Mouse (Mus musculus) lung, embryonic 16.5 days (tissue): ENCODE data around the gene Farp2. TPM values are rescaled to one million over a fixed set of nuclear protein-coding genes. Genes with fewer than 3 reads are reported as not detected.
A peak's percentile ranks its signal among the peaks of the same experiment; 100 is the strongest.

Experiments
- ATAC-seq: fragments of 200-750 bp; cut with Nextera tagmentation; 2 replicates; pipeline ENCODE4 v1.8.0; 2017; ENCODE audit warnings: low read depth, mild to moderate bottlenecking, moderate library complexity
- H3K27ac ChIP-seq: fragments of 300-500 bp; sonication (generic); 2 replicates; pipeline ENCODE4 v1.5.1; 2014; ENCODE audit warnings: mild to moderate bottlenecking, control low read depth, low read length
- H3K27me3 ChIP-seq: fragments of 300-500 bp; sonication (generic); 2 replicates; pipeline ENCODE4 v1.6.1; 2014; ENCODE audit warnings: low read depth, low read length, mixed read lengths; ENCODE audit not compliant: control insufficient read depth, insufficient read depth
- H3K36me3 ChIP-seq: fragments of 300-500 bp; sonication (generic); 2 replicates; pipeline ENCODE4 v1.6.1; 2014; ENCODE audit warnings: low read length; ENCODE audit not compliant: control insufficient read depth, insufficient read depth
- H3K4me1 ChIP-seq: fragments of 300-500 bp; sonication (generic); replicated peaks from 2 replicates; pipeline ENCODE4 v1.6.1; 2014; ENCODE audit warnings: low read length, mixed read lengths; ENCODE audit not compliant: control insufficient read depth, insufficient read depth
- H3K4me2 ChIP-seq: fragments of 300-500 bp; sonication (generic); 2 replicates; pipeline ENCODE4 v1.6.1; 2014; ENCODE audit warnings: low read depth, low read length, control low read depth
- H3K4me3 ChIP-seq: fragments of 300-500 bp; sonication (generic); 2 replicates; pipeline ENCODE4 v1.5.1; 2014; ENCODE audit warnings: mild to moderate bottlenecking, low read length, control low read depth
- H3K9ac ChIP-seq: fragments of 300-500 bp; sonication (generic); 2 replicates; pipeline ENCODE4 v1.6.1; 2014; ENCODE audit warnings: low read length, control low read depth
- H3K9me3 ChIP-seq: fragments of 300-500 bp; sonication (generic); 2 replicates; pipeline ENCODE4 v1.6.1; 2016; ENCODE audit warnings: low read length; ENCODE audit not compliant: control insufficient read depth
- WGBS: fragments of 180-500 bp; shearing (Covaris S2); extraction: QIAGEN DNeasy Blood & Tissue Kit; methylation state at CpG from one replicate; pipeline ENCODE4 v1.1.7; 2014; 5-methylcytosine and 5-hydroxymethylcytosine counted together
- polyA plus RNA-seq: library from polyadenylated mRNA; unstranded; fragments of >200 nt; fragmentation: Nextera tagmentation; extraction: Ambion mirVana; gene quantifications from 2 replicates; pipeline ENCODE4 v1.2.1, GENCODE M21; 2015

Gene Farp2
- polyA plus RNA-seq, 1 experiment from 2014 or later: 6.2 TPM

GRCm38 (mm10) chr1:93608696-93609245 is 96.9 kb downstream of the Farp2 start:
- no peak for ATAC-seq
- no peaks in the 10 kb centered on the region for H3K4me1 ChIP-seq
- no peaks in the 10 kb centered on the region for H3K9me3 ChIP-seq
- H3K36me3 ChIP-seq: no peaks in the 10 kb centered on the region
- H3K4me2 ChIP-seq: no peak overlapping the region
- no peak overlapping the region for H3K27ac ChIP-seq
- H3K4me3 ChIP-seq: no peak overlapping the region
- H3K27me3 ChIP-seq: no peaks in the 10 kb centered on the region
- no peak overlapping the region for H3K9ac ChIP-seq
- 72% methylated on average over 4 of the region's 4 CpGs for WGBS

GRCm38 (mm10) chr1:93609762-93610161 is 97.9 kb downstream of the Farp2 start:
- WGBS: 83% methylated on average over 8 of the region's 8 CpGs
- no peak overlapping the region for H3K9ac ChIP-seq

GRCm38 (mm10) chr1:93618059-93618748 is 106.3 kb downstream of the Farp2 start:
- Histone ChIP-seq H3K4me1 (no peaks in the 10 kb centered on the region), H3K4me2 (no peak overlapping the region), H3K27ac (no peak overlapping the region), H3K9me3 (no peaks in the 10 kb centered on the region), H3K9ac (no peak overlapping the region), H3K27me3 (no peaks in the 10 kb centered on the region), H3K36me3 (peaks cover 26% of the 10 kb centered on the region), H3K4me3 (no peak overlapping the region)
- 87% methylated on average over 4 of the region's 4 CpGs for WGBS
- ATAC-seq: no peak

More at GRCm38 (mm10) chr1:93609762-93610161, 97.9 kb downstream of the Farp2 start:
- no peak overlapping the region for H3K27ac ChIP-seq
- no peak for ATAC-seq
- H3K4me1 ChIP-seq: no peaks in the 10 kb centered on the region
- H3K4me2 ChIP-seq: no peak overlapping the region
- no peaks in the 10 kb centered on the region for H3K9me3 ChIP-seq
- H3K4me3 ChIP-seq: no peak overlapping the region
- H3K36me3 ChIP-seq: no peaks in the 10 kb centered on the region
- no peaks in the 10 kb centered on the region for H3K27me3 ChIP-seq

DNA sequence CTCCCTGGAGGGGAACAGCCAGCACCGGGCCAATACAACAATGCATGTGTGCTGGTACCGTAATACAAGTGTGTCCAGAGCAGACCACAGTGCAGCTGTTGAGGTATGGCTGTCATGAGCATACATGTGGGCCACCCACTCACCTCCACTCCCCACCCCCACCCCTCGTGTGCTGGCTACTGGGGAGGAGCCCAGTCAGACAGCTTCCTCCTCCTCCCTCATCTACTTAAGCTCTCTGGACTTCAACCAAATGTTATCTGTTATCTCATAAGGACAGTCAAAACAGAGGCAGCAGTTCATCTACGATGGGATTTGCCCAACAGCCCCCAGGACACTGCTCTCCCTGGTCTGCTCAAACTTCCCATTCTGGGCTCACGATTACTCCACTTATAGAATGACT is 107.1 kb downstream of the Farp2 start:
- Histone ChIP-seq H3K36me3 (peaks cover 27% of the 10 kb centered on the region), H3K4me1 (no peaks in the 10 kb centered on the region), H3K4me2 (no peak overlapping the region), H3K9ac (no peak overlapping the region), H3K27me3 (no peaks in the 10 kb centered on the region), H3K27ac (no peak overlapping the region), H3K4me3 (no peak overlapping the region), H3K9me3 (no peaks in the 10 kb centered on the region)
- WGBS: 55% methylated on average over 5 of the region's 5 CpGs
- ATAC-seq: no peak; the same call in 1 of the 2 replicates

GRCm38 (mm10) chr1:93624502-93624901 is 112.6 kb downstream of the Farp2 start:
- Histone ChIP-seq H3K4me2 (no peak overlapping the region), H3K9ac (no peak overlapping the region), H3K4me1 (no peaks in the 10 kb centered on the region), H3K27ac (no peak overlapping the region), H3K4me3 (no peak overlapping the region), H3K27me3 (no peaks in the 10 kb centered on the region), H3K9me3 (no peaks in the 10 kb centered on the region), H3K36me3 (peaks cover 56% of the 10 kb centered on the region)
- 63% methylated on average over 1 of the region's 1 CpGs for WGBS
- ATAC-seq: no peak

DNA sequence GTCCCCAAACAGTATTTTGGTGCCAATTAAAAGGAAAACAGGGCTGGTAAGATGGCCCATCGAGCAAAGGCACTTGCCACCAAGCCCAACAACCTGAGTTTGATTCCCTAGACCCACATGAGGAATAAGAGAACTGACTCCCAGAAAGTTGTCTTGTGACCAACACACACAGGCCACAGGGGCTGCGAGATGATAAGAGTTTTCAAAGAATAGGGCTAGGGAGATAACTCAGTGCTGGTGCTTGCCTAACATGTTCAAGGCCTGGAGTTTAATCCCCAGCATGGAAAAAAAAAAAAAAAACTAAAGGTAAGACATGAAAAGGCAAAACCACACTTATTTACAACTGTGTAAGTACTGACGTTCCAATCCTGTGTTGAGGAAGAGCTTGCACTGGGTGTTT is 118.9 kb downstream of the Farp2 start:
- no peak for ATAC-seq

GRCm38 (mm10) chr1:93632723-93633122 is 120.8 kb downstream of the Farp2 start:
- WGBS: 62% methylated on average over 3 of the region's 3 CpGs
- Histone ChIP-seq H3K4me2 (no peak overlapping the region), H3K4me1 (peaks cover 9% of the 10 kb centered on the region), H3K9me3 (no peaks in the 10 kb centered on the region), H3K27ac (no peak overlapping the region), H3K9ac (no peak overlapping the region), H3K4me3 (no peak overlapping the region), H3K36me3 (peaks cover 11% of the 10 kb centered on the region), H3K27me3 (no peaks in the 10 kb centered on the region)
- ATAC-seq: no peak

More for the DNA sequence above, 118.9 kb downstream of the Farp2 start:
- 79% methylated on average over 3 of the region's 3 CpGs for WGBS
- no peaks in the 10 kb centered on the region for H3K9me3 ChIP-seq
- H3K4me2 ChIP-seq: no peak overlapping the region
- H3K36me3 ChIP-seq: peaks cover 23% of the 10 kb centered on the region
- H3K27me3 ChIP-seq: no peaks in the 10 kb centered on the region
- H3K4me3 ChIP-seq: no peak overlapping the region
- H3K27ac ChIP-seq: no peak overlapping the region
- peaks cover 5% of the 10 kb centered on the region for H3K4me1 ChIP-seq
- no peak overlapping the region for H3K9ac ChIP-seq

DNA sequence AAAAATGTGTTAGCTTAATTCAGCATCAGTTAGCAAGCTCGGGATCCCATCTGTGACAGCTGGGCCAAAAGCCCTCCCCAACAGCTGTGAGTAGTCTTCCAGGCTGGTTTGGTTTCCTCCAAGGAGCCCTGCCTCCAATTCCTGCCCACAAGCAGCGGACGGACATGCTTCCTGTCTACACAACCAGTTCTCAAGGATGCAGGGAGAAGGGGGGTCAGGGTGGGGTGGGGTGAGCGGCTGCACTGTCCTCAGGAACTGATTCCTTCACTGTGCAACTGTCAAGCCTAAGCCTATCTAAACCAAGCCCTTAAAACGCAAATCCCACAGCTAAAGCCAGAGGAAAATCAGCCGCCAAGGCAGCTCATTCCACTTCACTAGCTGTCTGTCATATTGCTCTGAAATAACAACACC is 122.6 kb downstream of the Farp2 start:
- WGBS: 2% methylated on average over 6 of the region's 6 CpGs
- Histone ChIP-seq H3K9me3 (no peaks in the 10 kb centered on the region), H3K9ac (peak overlapping the region; percentile 94), H3K36me3 (peaks cover 7% of the 10 kb centered on the region), H3K4me1 (peaks cover 9% of the 10 kb centered on the region), H3K27ac (peak overlapping the region; percentile 96), H3K4me2 (peak overlapping the region; percentile 78), H3K27me3 (no peaks in the 10 kb centered on the region), H3K4me3 (peak overlapping the region; percentile 97)
- peak; percentile 18 for ATAC-seq

DNA sequence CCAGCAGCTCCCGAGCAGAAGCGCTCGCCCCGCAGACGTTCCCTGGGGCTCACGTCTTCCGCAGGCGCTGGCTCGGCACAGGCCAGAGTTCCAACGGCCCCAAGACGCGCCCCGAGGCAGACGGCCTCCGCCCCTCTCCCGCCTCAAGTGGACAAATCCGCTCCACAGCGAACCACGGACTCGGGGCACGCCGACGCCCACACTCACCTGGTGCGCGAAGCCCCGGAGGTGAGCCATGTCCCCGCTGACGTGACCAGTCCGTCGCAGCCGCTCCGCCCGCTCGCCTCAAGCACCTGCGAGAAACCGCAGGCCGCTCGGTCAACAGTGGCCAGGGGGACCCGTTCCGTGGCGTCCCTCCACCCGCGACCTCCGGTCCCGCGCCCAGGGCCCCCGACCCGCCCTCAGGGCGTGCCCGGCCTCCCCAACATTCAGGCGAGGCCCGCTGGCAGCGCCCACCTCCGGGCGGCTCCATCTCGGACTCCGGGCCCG is 123.3 kb downstream of the Farp2 start:
- Histone ChIP-seq H3K4me3 (peak overlapping the region; percentile 97), H3K36me3 (peaks cover 7% of the 10 kb centered on the region), H3K27ac (peak overlapping the region; percentile 96), H3K9ac (peak overlapping the region; percentile 94), H3K4me2 (peak overlapping the region; percentile 78), H3K9me3 (no peaks in the 10 kb centered on the region), H3K4me1 (peaks cover 9% of the 10 kb centered on the region), H3K27me3 (no peaks in the 10 kb centered on the region)
- under 1% methylated on average over 57 of the region's 58 CpGs for WGBS
- peak; percentile 39 for ATAC-seq
